Mouse (Mus musculus): Measurements from ENCODE around the gene Hsd17b11. TPM values are rescaled to one million over a fixed set of nuclear protein-coding genes. Genes with fewer than 3 reads are reported as not detected.

The Hsd17b11 gene
- total RNA-seq, 1 experiment, result 45.6 TPM

DNA sequence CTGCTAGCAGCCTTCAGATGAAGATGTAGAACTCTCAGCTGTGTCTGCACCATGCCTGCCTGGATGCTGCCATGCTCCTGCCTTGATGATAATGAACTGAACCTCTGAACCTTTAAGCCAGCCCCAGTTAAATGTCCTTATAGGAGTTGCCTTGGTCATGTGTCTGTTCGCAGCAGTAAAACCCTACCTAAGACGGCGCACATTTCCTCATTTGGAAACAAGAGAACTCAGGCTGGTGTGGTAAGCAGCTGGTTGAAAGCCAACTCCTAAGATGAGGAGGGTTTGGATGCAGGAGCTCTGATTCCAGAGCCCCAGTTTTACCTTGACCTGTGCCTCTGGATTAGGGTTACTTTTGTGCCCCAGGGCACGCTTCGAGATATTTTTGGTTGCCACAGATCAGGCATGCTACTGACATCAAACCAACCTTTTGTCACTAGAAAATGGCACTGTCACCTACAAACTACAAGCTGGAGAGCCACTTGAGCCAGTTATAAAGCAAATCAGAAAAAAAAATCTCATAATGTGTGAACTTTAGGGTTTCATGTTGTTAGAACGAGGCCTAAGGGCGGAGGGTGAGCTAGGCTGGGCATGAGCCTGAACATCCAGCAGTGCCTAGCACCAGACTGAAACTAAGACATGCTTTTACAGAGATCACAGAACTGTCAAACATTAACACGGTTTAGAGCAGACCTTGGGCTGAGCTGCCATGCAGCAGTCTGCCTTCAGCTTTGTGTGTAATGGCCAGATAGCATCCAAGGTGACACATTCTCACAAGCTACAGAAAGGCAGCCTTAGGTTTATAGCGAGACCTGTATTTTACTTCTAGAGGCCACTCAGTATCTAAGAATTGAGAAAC lies 40.8 kb downstream of the Hsd17b11 start:
- Histone ChIP-seq H3K27ac (ENCODE audit: insufficient read depth, low read depth, low read length, poor library complexity, severe bottlenecking) (no peak overlapping the region), H3K4me3 (ENCODE audit: insufficient read depth in 1 of 2, low read depth in 1 of 2, low read length in 2 of 2, poor library complexity in 1 of 2, severe bottlenecking in 1 of 2) (no peak overlapping the region), H3K4me1 (ENCODE audit: control insufficient read depth in 2 of 2, insufficient read depth in 2 of 2, low read length in 2 of 2, poor library complexity in 1 of 2) (no peaks in the 10 kb centered on the region), H3K36me3 (ENCODE audit: control insufficient read depth, insufficient read depth, low read length, poor library complexity, severe bottlenecking) (peaks cover 3% of the 10 kb centered on the region; the same call in 1 of the 2 replicates), H3K9me3 (ENCODE audit: control insufficient read depth, insufficient read depth, low read depth, low read length) (no peaks in the 10 kb centered on the region), H3K9ac (ENCODE audit: insufficient read depth, low read depth, low read length, poor library complexity, severe bottlenecking) (no peak overlapping the region)
- in situ Hi-C loops (cut with MboI; ENCODE audit: low sequenced_read_pairs in 2 of 2, unreplicated experiment in 2 of 2), result loop anchor here in 1 of 2 experiments (25.0 kb wide), 1 partner anchor 356 kb away; the partner anchor contains the start of gene Mepe
- TF ChIP-seq HCFC1 (IDR thresholded peaks at IDR 0.05; ENCODE audit: borderline replicate concordance, insufficient read depth, low read length) (no peak), ZC3H11A (IDR thresholded peaks at IDR 0.05; ENCODE audit: borderline replicate concordance, low read depth, low read length) (no peak), MAFK (IDR thresholded peaks at IDR 0.05; ENCODE audit: insufficient read depth, low read depth, low read length) (no peak), CHD2 (IDR thresholded peaks at IDR 0.05; ENCODE audit: low read depth, low read length) (no peak), ZNF384 (IDR thresholded peaks at IDR 0.05; ENCODE audit: low read depth, low read length) (no peak)
- DNase-seq (ENCODE audit: low read depth, low spot score), result no peak

DNA sequence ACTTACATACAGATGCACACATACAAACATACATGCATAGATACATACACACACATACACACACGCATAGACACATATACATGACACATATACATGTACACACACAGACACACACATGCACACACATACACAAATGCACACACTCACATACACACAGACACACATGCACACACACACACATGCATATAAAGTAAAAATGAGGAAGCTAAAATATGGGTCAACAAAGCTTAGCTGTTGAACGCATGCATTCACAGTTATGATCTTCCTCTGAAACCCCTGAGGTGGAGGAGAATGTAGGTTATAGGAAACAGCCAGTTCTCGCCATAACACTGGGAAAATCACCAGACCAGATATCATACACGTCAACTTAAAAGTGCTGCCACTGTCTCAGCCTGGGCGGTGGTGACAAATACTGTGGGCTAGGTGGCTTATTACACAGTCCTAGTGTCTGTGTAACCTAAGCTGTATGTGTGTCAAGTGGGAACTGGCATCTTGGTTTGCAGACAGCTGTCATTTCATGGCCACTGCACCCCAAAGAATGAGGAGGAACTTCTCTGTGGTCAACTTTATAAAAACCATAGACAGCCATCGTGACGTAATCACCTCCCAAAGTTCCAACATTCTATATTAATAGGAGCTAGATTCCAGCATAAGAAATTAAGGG lies 43.7 kb downstream of the Hsd17b11 start:
- no peaks in the 10 kb centered on the region for H3K9me3 ChIP-seq (ENCODE audit: control insufficient read depth, insufficient read depth, low read depth, low read length)
- TF ChIP-seq ZNF384 (IDR thresholded peaks at IDR 0.05; ENCODE audit: low read depth, low read length), result no peak
- TF ChIP-seq HCFC1 (IDR thresholded peaks at IDR 0.05; ENCODE audit: borderline replicate concordance, insufficient read depth, low read length), result no peak
- no peak for TF ChIP-seq ZC3H11A (IDR thresholded peaks at IDR 0.05; ENCODE audit: borderline replicate concordance, low read depth, low read length)
- no peak for TF ChIP-seq MAFK (IDR thresholded peaks at IDR 0.05; ENCODE audit: insufficient read depth, low read depth, low read length)
- no peak for TF ChIP-seq CHD2 (IDR thresholded peaks at IDR 0.05; ENCODE audit: low read depth, low read length)
- H3K27ac ChIP-seq (ENCODE audit: insufficient read depth, low read depth, low read length, poor library complexity, severe bottlenecking), result no peak overlapping the region
- in situ Hi-C loops (cut with MboI; ENCODE audit: low sequenced_read_pairs in 2 of 2, unreplicated experiment in 2 of 2), result loop anchor here in 1 of 2 experiments (25.0 kb wide), 1 partner anchor 359 kb away; the partner anchor contains the start of gene Mepe
- H3K4me3 ChIP-seq (ENCODE audit: insufficient read depth in 1 of 2, low read depth in 1 of 2, low read length in 2 of 2, poor library complexity in 1 of 2, severe bottlenecking in 1 of 2), result no peak overlapping the region
- no peaks in the 10 kb centered on the region for H3K4me1 ChIP-seq (ENCODE audit: control insufficient read depth in 2 of 2, insufficient read depth in 2 of 2, low read length in 2 of 2, poor library complexity in 1 of 2)
- H3K36me3 ChIP-seq (ENCODE audit: control insufficient read depth, insufficient read depth, low read length, poor library complexity, severe bottlenecking), result peaks cover 2% of the 10 kb centered on the region; the same call in 1 of the 2 replicates
- no peak for DNase-seq (ENCODE audit: low read depth, low spot score)
- no peak overlapping the region for H3K9ac ChIP-seq (ENCODE audit: insufficient read depth, low read depth, low read length, poor library complexity, severe bottlenecking)

DNA sequence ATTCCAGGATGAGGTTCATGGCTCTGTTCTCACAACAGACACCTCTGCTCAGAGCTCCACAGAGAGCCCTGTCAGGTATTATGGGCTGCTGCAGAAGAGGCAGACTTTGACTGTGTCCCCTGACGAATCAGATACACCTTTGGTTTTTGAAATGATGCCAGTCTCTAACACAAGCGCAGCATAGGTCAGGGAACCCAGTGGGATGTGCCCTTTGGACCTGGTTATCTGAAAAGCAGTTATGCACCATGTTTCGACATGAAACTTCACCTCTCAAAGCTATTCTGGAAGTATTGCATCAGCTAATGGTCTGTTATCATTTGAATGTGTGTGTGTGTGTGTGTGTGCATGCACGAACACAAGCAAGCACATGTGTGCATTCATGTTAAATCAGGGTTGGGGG lies 44.4 kb downstream of the Hsd17b11 start, which contains the start of gene Hsd17b13:
TSS of gene Hsd17b13 (minus strand) at position 114 of the 400 bp plus-strand sequence.
- DNase-seq (ENCODE audit: low read depth, low spot score), result no peak
- in situ Hi-C loops (cut with MboI; ENCODE audit: low sequenced_read_pairs in 2 of 2, unreplicated experiment in 2 of 2), result loop anchor here in 1 of 2 experiments (25.0 kb wide), 1 partner anchor 360 kb away; the partner anchor contains the start of gene Mepe
- TF ChIP-seq CHD2 (IDR thresholded peaks at IDR 0.05; ENCODE audit: low read depth, low read length), result no peak
- no peak for TF ChIP-seq HCFC1 (IDR thresholded peaks at IDR 0.05; ENCODE audit: borderline replicate concordance, insufficient read depth, low read length)
- TF ChIP-seq MAFK (IDR thresholded peaks at IDR 0.05; ENCODE audit: insufficient read depth, low read depth, low read length), result no peak
- no peak for TF ChIP-seq ZC3H11A (IDR thresholded peaks at IDR 0.05; ENCODE audit: borderline replicate concordance, low read depth, low read length)
- no peak for TF ChIP-seq ZNF384 (IDR thresholded peaks at IDR 0.05; ENCODE audit: low read depth, low read length)

DNA sequence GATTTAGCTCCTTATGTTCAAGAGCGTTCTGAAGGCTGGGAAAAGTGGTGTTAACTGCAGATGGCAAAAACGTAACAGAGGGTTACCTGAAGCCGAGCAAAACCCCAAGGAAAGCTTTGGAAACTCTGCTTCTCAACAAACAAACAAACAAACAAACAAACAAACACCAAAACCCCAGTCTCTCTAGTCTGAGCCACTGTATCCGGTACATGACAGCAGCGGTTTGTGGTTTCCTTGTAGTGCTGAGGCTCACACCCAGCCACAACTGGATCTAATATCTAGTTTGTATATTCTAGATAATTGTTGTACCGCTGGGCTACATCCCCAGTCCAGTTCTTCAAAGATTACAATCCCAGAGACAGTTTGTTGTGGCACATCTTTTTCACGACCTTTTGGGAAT lies 46.0 kb downstream of the Hsd17b11 start:
- in situ Hi-C loops (cut with MboI; ENCODE audit: low sequenced_read_pairs in 2 of 2, unreplicated experiment in 2 of 2), result loop anchor here in 1 of 2 experiments (25.0 kb wide), 1 partner anchor 362 kb away; the partner anchor contains the start of gene Mepe
- TF ChIP-seq HCFC1 (IDR thresholded peaks at IDR 0.05; ENCODE audit: borderline replicate concordance, insufficient read depth, low read length), result no peak
- TF ChIP-seq MAFK (IDR thresholded peaks at IDR 0.05; ENCODE audit: insufficient read depth, low read depth, low read length), result no peak
- TF ChIP-seq ZC3H11A (IDR thresholded peaks at IDR 0.05; ENCODE audit: borderline replicate concordance, low read depth, low read length), result no peak
- TF ChIP-seq CHD2 (IDR thresholded peaks at IDR 0.05; ENCODE audit: low read depth, low read length), result no peak
- no peak for TF ChIP-seq ZNF384 (IDR thresholded peaks at IDR 0.05; ENCODE audit: low read depth, low read length)
- no peak for DNase-seq (ENCODE audit: low read depth, low spot score)

More for the DNA sequence above, 44.4 kb downstream of the Hsd17b11 start, which contains the start of gene Hsd17b13:
- Histone ChIP-seq H3K27ac (ENCODE audit: insufficient read depth, low read depth, low read length, poor library complexity, severe bottlenecking) (no peak within 1 kb of the TSS), H3K9ac (ENCODE audit: insufficient read depth, low read depth, low read length, poor library complexity, severe bottlenecking) (no peak within 1 kb of the TSS), H3K36me3 (ENCODE audit: control insufficient read depth, insufficient read depth, low read length, poor library complexity, severe bottlenecking) (no peaks in the 10 kb centered on the region), H3K4me3 (ENCODE audit: insufficient read depth in 1 of 2, low read depth in 1 of 2, low read length in 2 of 2, poor library complexity in 1 of 2, severe bottlenecking in 1 of 2) (no peak within 1 kb of the TSS), H3K9me3 (ENCODE audit: control insufficient read depth, insufficient read depth, low read depth, low read length) (no peaks in the 10 kb centered on the region), H3K4me1 (ENCODE audit: control insufficient read depth in 2 of 2, insufficient read depth in 2 of 2, low read length in 2 of 2, poor library complexity in 1 of 2) (peaks cover 0 to 4% of the 10 kb centered on the region in 2 experiments; a peak in 1 of 4 replicates)

More for the DNA sequence above, 46.0 kb downstream of the Hsd17b11 start:
- Histone ChIP-seq H3K36me3 (ENCODE audit: control insufficient read depth, insufficient read depth, low read length, poor library complexity, severe bottlenecking) (no peaks in the 10 kb centered on the region), H3K9me3 (ENCODE audit: control insufficient read depth, insufficient read depth, low read depth, low read length) (no peaks in the 10 kb centered on the region), H3K9ac (ENCODE audit: insufficient read depth, low read depth, low read length, poor library complexity, severe bottlenecking) (no peak overlapping the region), H3K27ac (ENCODE audit: insufficient read depth, low read depth, low read length, poor library complexity, severe bottlenecking) (no peak overlapping the region), H3K4me1 (ENCODE audit: control insufficient read depth in 2 of 2, insufficient read depth in 2 of 2, low read length in 2 of 2, poor library complexity in 1 of 2) (peaks cover 0 to 4% of the 10 kb centered on the region in 2 experiments; a peak in 1 of 4 replicates), H3K4me3 (ENCODE audit: insufficient read depth in 1 of 2, low read depth in 1 of 2, low read length in 2 of 2, poor library complexity in 1 of 2, severe bottlenecking in 1 of 2) (no peak overlapping the region)

Measured in ES-E14 (cell line).